Comparison of ENCODE assay signal across 24 mouse cellular contexts in the genomic region with DNA sequence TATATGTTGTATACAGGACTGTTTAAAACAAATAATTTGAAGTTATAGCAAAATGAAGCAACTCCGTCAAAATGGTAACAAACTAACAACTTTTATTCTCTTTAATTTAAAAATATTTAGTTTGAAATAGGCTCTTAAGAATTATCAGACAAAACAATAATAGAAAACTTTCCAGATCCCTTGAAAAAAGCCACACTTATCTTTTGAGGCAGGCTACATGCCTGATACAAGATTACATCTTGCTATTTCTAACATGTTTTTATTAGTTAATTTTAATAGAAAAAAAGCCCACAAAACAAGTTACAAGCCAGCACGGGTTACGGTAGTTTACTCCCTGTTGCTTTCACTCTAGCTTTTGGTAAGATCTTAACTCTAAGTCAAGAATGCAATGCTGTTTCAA. TPM values are rescaled to one million over a fixed set of nuclear protein-coding genes. Genes with fewer than 3 reads are reported as not detected.
A peak's percentile ranks its signal among the peaks of the same experiment; 100 is the strongest.
DNase-seq lines count a peak whose midpoint lies in the region; ATAC-seq and TF ChIP-seq lines count a peak whose summit lies in the region.
"Had no signal": no experiment of that assay in that cellular context is flagged by ENCODE, and none has a peak within 500 bp of the region (broad histone marks: within the 10 kb centered on the region; RNA-seq: fewer than 3 reads in every experiment).

No protein-coding gene starts in this region.

- no peak for DNase-seq in liver
- DNase-seq in MEL (ENCODE audit: low read depth, low spot score), result no peak
- no peak for DNase-seq in spleen, postnatal 10 days (ENCODE audit: low spot score in 2 of 2)
- DNase-seq: adrenal gland, adult 2 months; adrenal gland, postnatal 10 days; adrenal gland, postnatal 25 days; B cell, adult 2 months; cerebellum, adult 11 months; cerebellum, adult 18-20 months; cerebellum, adult 8-10 months; cerebellum, adult 9-11 months; cerebellum, postnatal 14 days; cerebellum, postnatal 36 days; embryo, embryonic 11 days had no signal

- H3K79me2 ChIP-seq in MEL (ENCODE audit: control insufficient read depth, insufficient read depth, low read length, poor library complexity), result peaks cover 15% of the 10 kb centered on the region

- peak; percentile 29 to 44; a peak in 2 of 4 replicates for TF ChIP-seq EP300 in MEL (IDR thresholded peaks at IDR 0.05; ENCODE audit: low read depth in 1 of 2, low read length in 2 of 2)

- no peak for TF ChIP-seq RAD21 in MEL (IDR thresholded peaks at IDR 0.05; ENCODE audit: low read depth, low read length)

- no peak for TF ChIP-seq CTCF in MEL (IDR thresholded peaks at IDR 0.05 in 2 of 3, conservative IDR thresholded peaks at IDR 0.05 in 1 of 3; ENCODE audit: control insufficient read depth in 1 of 3, insufficient read depth in 1 of 3, low read depth in 2 of 3, low read length in 3 of 3, poor library complexity in 1 of 3, severe bottlenecking in 1 of 3)

- peak overlapping the region; percentile 20; the same call in 1 of the 2 replicates for H3K4me2 ChIP-seq in liver, embryonic 16.5 days (ENCODE audit: low read depth, low read length)
- H3K4me2 ChIP-seq: embryonic facial prominence, embryonic 13.5 days; embryonic facial prominence, embryonic 15.5 days; forebrain, embryonic 12.5 days had no signal

- no peak for ATAC-seq in erythroblast, adult 5-6 weeks (replicated peaks; ENCODE audit: low FRiP score, poor library complexity, severe bottlenecking)
- ATAC-seq in liver, embryonic 16.5 days (ENCODE audit: low read depth), result no peak
- ATAC-seq: CD4-positive, CD25-positive, alpha-beta regulatory T cell, adult 4 months; forebrain, embryonic 14.5 days; forebrain, embryonic 16.5 days had no signal

- WGBS in liver, embryonic 16.5 days (ENCODE audit: insufficient replicate concordance), result 77% methylated on average over 3 of the region's 3 CpGs

- peaks cover 42% of the 10 kb centered on the region for H3K4me1 ChIP-seq in erythroblast, embryonic 14.5 days (ENCODE audit: control insufficient read depth)
- H3K4me1 ChIP-seq in liver, embryonic 16.5 days (ENCODE audit: control insufficient read depth, low read depth, low read length), result peaks cover 9% of the 10 kb centered on the region
- H3K4me1 ChIP-seq in MEL (ENCODE audit: control insufficient read depth in 1 of 2, insufficient read depth in 2 of 2, low read length in 2 of 2), result peaks cover 17 to 30% of the 10 kb centered on the region in 2 experiments
- H3K4me1 ChIP-seq: embryonic facial prominence, embryonic 13.5 days; embryonic facial prominence, embryonic 15.5 days; forebrain, embryonic 10.5 days; forebrain, embryonic 12.5 days had no signal

- no peak overlapping the region for H3K27ac ChIP-seq in liver, embryonic 16.5 days (ENCODE audit: low read length)
- H3K27ac ChIP-seq in MEL (ENCODE audit: control insufficient read depth, low read depth, low read length), result no peak overlapping the region
- H3K27ac ChIP-seq: embryonic facial prominence, embryonic 13.5 days; embryonic facial prominence, embryonic 15.5 days; forebrain, embryonic 10.5 days; forebrain, embryonic 12.5 days had no signal

- H3K9ac ChIP-seq in liver, embryonic 16.5 days (ENCODE audit: low read depth, low read length), result no peak overlapping the region
- H3K9ac ChIP-seq in MEL (ENCODE audit: control insufficient read depth, low read depth, low read length, poor library complexity, severe bottlenecking), result no peak overlapping the region
- H3K9ac ChIP-seq: embryonic facial prominence, embryonic 13.5 days; embryonic facial prominence, embryonic 15.5 days; forebrain, embryonic 12.5 days had no signal

- no peaks in the 10 kb centered on the region for H3K27me3 ChIP-seq in erythroblast, embryonic 14.5 days (ENCODE audit: control insufficient read depth)
- no peaks in the 10 kb centered on the region for H3K27me3 ChIP-seq in liver, embryonic 16.5 days (ENCODE audit: control insufficient read depth, insufficient read depth, low read depth, low read length)
- no peaks in the 10 kb centered on the region for H3K27me3 ChIP-seq in MEL (ENCODE audit: control insufficient read depth in 1 of 2, insufficient read depth in 2 of 2, low read length in 2 of 2)
- H3K27me3 ChIP-seq: embryonic facial prominence, embryonic 13.5 days; embryonic facial prominence, embryonic 15.5 days; forebrain, embryonic 12.5 days had no signal

- H3K36me3 ChIP-seq in erythroblast, embryonic 14.5 days (ENCODE audit: control insufficient read depth), result peaks cover 100% of the 10 kb centered on the region
- peaks cover 66% of the 10 kb centered on the region for H3K36me3 ChIP-seq in liver, embryonic 16.5 days (ENCODE audit: control insufficient read depth, insufficient read depth)
- peaks cover 44 to 60% of the 10 kb centered on the region in 2 experiments for H3K36me3 ChIP-seq in MEL (ENCODE audit: control insufficient read depth in 1 of 2, insufficient read depth in 2 of 2, low read length in 2 of 2)

- no peaks in the 10 kb centered on the region for H3K9me3 ChIP-seq in erythroblast, embryonic 14.5 days (ENCODE audit: control insufficient read depth, low read length)
- no peaks in the 10 kb centered on the region for H3K9me3 ChIP-seq in liver, embryonic 16.5 days (replicated peaks; ENCODE audit: control insufficient read depth, low read length)
- no peaks in the 10 kb centered on the region for H3K9me3 ChIP-seq in MEL (replicated peaks; ENCODE audit: insufficient read depth, low read length)
- H3K9me3 ChIP-seq: embryonic facial prominence, embryonic 13.5 days; embryonic facial prominence, embryonic 15.5 days; forebrain, embryonic 10.5 days; forebrain, embryonic 12.5 days had no signal

- peak overlapping the region; percentile 5 for H3K4me3 ChIP-seq in erythroblast, embryonic 14.5 days (replicated peaks)
- H3K4me3 ChIP-seq in liver, embryonic 16.5 days (ENCODE audit: low read depth, low read length), result no peak overlapping the region
- H3K4me3 ChIP-seq in MEL (ENCODE audit: control insufficient read depth in 1 of 2, insufficient read depth in 1 of 2, low read depth in 2 of 2, low read length in 2 of 2), result no peak overlapping the region
- H3K4me3 ChIP-seq: embryonic facial prominence, embryonic 13.5 days; embryonic facial prominence, embryonic 15.5 days; forebrain, embryonic 10.5 days; forebrain, embryonic 12.5 days had no signal

- TF ChIP-seq POLR2A in MEL (IDR thresholded peaks at IDR 0.05; ENCODE audit: control insufficient read depth in 1 of 2, insufficient read depth in 1 of 2, low read depth in 1 of 2, low read length in 2 of 2, poor library complexity in 1 of 2), result no peak

TF ChIP-seq in MEL, 35 proteins besides CTCF, POLR2A, EP300 and RAD21:
- TF ChIP-seq GATA1 (IDR thresholded peaks at IDR 0.05; ENCODE audit: low read depth, low read length) (0 out of 2 replicates have a peak, but pooled peaks have one; percentile 40), MEF2A (IDR thresholded peaks at IDR 0.05; ENCODE audit: extremely low read depth, insufficient replicate concordance, low read depth, low read length, poor library complexity, severe bottlenecking) (0 out of 2 replicates have a peak, but pooled peaks have one; percentile 20), POLR2AphosphoS5 (IDR thresholded peaks at IDR 0.05; ENCODE audit: borderline replicate concordance, low read depth, low read length) (no peak), ZNF384 (IDR thresholded peaks at IDR 0.05; ENCODE audit: low read depth, low read length) (peak; percentile 44), POLR2AphosphoS2 (IDR thresholded peaks at IDR 0.05; ENCODE audit: low read length) (0 out of 2 replicates have a peak, but pooled peaks have one; percentile 7), ETS1 (IDR thresholded peaks at IDR 0.05; ENCODE audit: low read depth, low read length) (peak; percentile 34; the same call in 1 of the 2 replicates), TCF12 (IDR thresholded peaks at IDR 0.05; ENCODE audit: low read depth, low read length) (peak; percentile 64; the same call in 1 of the 2 replicates), ZKSCAN1 (IDR thresholded peaks at IDR 0.05; ENCODE audit: low read depth, low read length) (no peak)

RNA-seq across cellular contexts. Expression of a gene that starts 8.5 kb away (rescaled TPM):
- 0.53 and 1.1 TPM in 2 replicates for polyA plus RNA-seq in erythroblast, embryonic 14.5 days (2012)
- total RNA-seq in erythroblast, adult 5-6 weeks (2015; ENCODE audit: low replicate concordance), result 35.9 and 36.6 TPM in 2 replicates
- total RNA-seq in erythroblast, adult 5-6 weeks (2017; ENCODE audit: low replicate concordance), result 34.0 and 40.8 TPM in 2 replicates
- 76.2 and 90.8 TPM in 2 replicates for polyA plus RNA-seq in liver, embryonic 16.5 days (2015; fragmentation: Nextera tagmentation; extraction: Ambion mirVana)
- total RNA-seq in MEL (2012; rRNA removed), result 57.8 and 59.9 TPM in 2 replicates
- 10 to 100 TPM; 34.2 to 51.2 TPM for polyA plus RNA-seq in MEL (2012; ENCODE audit: insufficient read depth in 1 of 2, insufficient read length in 2 of 2, low read depth in 1 of 2, low replicate concordance in 2 of 2, missing spikeins in 1 of 2)

Comparison
In these comparisons a context has a peak if more than half of its experiments do, and no peak if none do; other contexts are left out.
1. RNA of a gene that starts 8.5 kb away (polyA plus RNA-seq): 76.2 to 90.8 TPM in liver, embryonic 16.5 days and 34.2 to 51.2 TPM in MEL; 0.53 to 1.1 TPM in erythroblast, embryonic 14.5 days; every median in the first group is over 10 times any median in the second.